Mouse (Mus musculus) kidney, embryonic 14.5 days (tissue): ENCODE data around the gene Camk2b. TPM values are rescaled to one million over a fixed set of nuclear protein-coding genes. Genes with fewer than 3 reads are reported as not detected.
A peak's percentile ranks its signal among the peaks of the same experiment; 100 is the strongest.

Experiments used
- ATAC-seq: fragments of 200-750 bp; cut with Nextera tagmentation; 2 replicates; pipeline ENCODE4 v1.8.0; 2017; ENCODE audit warnings: moderate number of reproducible peaks, mild to moderate bottlenecking, moderate TSS enrichment, moderate library complexity; ENCODE audit not compliant: low FRiP score, low TSS enrichment
- H3K27ac ChIP-seq: fragments of 300-500 bp; sonication (generic); 2 replicates; pipeline ENCODE4 v1.5.1; 2014; ENCODE audit warnings: low read depth, mild to moderate bottlenecking, low read length, moderate library complexity, mixed read lengths
- H3K27me3 ChIP-seq: fragments of 300-500 bp; sonication (generic); 2 replicates; pipeline ENCODE4 v1.6.1; 2014; ENCODE audit warnings: mild to moderate bottlenecking, low read length; ENCODE audit not compliant: control insufficient read depth, insufficient read depth
- H3K36me3 ChIP-seq: fragments of 300-500 bp; sonication (generic); 2 replicates; pipeline ENCODE4 v1.6.1; 2014; ENCODE audit warnings: low read length, mixed read lengths; ENCODE audit not compliant: control insufficient read depth, insufficient read depth
- H3K4me1 ChIP-seq: fragments of 300-500 bp; sonication (generic); 2 replicates; pipeline ENCODE4 v1.6.1; 2014; ENCODE audit warnings: low read length, mixed read lengths; ENCODE audit not compliant: control insufficient read depth, insufficient read depth
- H3K4me2 ChIP-seq: fragments of 300-500 bp; sonication (generic); replicated peaks from 2 replicates; pipeline ENCODE4 v1.6.1; 2014; ENCODE audit warnings: low read depth, mild to moderate bottlenecking, low read length
- H3K4me3 ChIP-seq: fragments of 300-500 bp; sonication (generic); 2 replicates; pipeline ENCODE4 v1.5.1; 2014; ENCODE audit warnings: mild to moderate bottlenecking, low read length
- H3K9ac ChIP-seq: fragments of 300-500 bp; sonication (generic); 2 replicates; pipeline ENCODE4 v1.6.1; 2014; ENCODE audit warnings: low read depth, mild to moderate bottlenecking, low read length, moderate library complexity
- H3K9me3 ChIP-seq: fragments of 300-500 bp; sonication (generic); 2 replicates; pipeline ENCODE4 v1.6.1; 2016; ENCODE audit warnings: low read length; ENCODE audit not compliant: control insufficient read depth
- WGBS: fragments of 180-500 bp; shearing (Covaris S2); extraction: QIAGEN DNeasy Blood & Tissue Kit; methylation state at CpG from one replicate; pipeline ENCODE4 v1.1.7; 2014; 5-methylcytosine and 5-hydroxymethylcytosine counted together
- polyA plus RNA-seq: library from polyadenylated mRNA; unstranded; fragments of >200 nt; fragmentation: Nextera tagmentation; extraction: Ambion mirVana; gene quantifications from 2 replicates; pipeline ENCODE4 v1.2.1, GENCODE M21; 2014

Gene Camk2b
- polyA plus RNA-seq, 1 experiment from 2014 or later: 4.4 TPM

- Histone ChIP-seq H3K36me3 (no peaks in the 10 kb centered on the region), H3K9me3 (no peaks in the 10 kb centered on the region), H3K4me2 (no peak overlapping the region), H3K4me3 (no peak overlapping the region), H3K27me3 (no peaks in the 10 kb centered on the region; the same call in 1 of the 2 replicates), H3K4me1 (no peaks in the 10 kb centered on the region), H3K27ac (no peak overlapping the region), H3K9ac (no peak overlapping the region)
- 88% methylated on average over 16 of the region's 16 CpGs for WGBS
- ATAC-seq: no peak
Observed at GRCm38 (mm10) chr11:5989954-5990593, 76.1 kb downstream of the Camk2b start.

GRCm38 (mm10) chr11:5988126-5988525 is 78.0 kb downstream of the Camk2b start:
- Histone ChIP-seq H3K4me2 (no peak overlapping the region), H3K4me1 (no peaks in the 10 kb centered on the region), H3K9me3 (no peaks in the 10 kb centered on the region), H3K27ac (no peak overlapping the region), H3K27me3 (no peaks in the 10 kb centered on the region; the same call in 1 of the 2 replicates), H3K4me3 (no peak overlapping the region), H3K36me3 (no peaks in the 10 kb centered on the region), H3K9ac (no peak overlapping the region)
- WGBS: 77% methylated on average over 10 of the region's 10 CpGs
- ATAC-seq: no peak

- no peak overlapping the region for H3K4me3 ChIP-seq
- H3K9me3 ChIP-seq: no peaks in the 10 kb centered on the region
- H3K36me3 ChIP-seq: no peaks in the 10 kb centered on the region
- H3K4me1 ChIP-seq: no peaks in the 10 kb centered on the region
- H3K27ac ChIP-seq: no peak overlapping the region
- H3K9ac ChIP-seq: no peak overlapping the region
- no peak for ATAC-seq
- no peaks in the 10 kb centered on the region; the same call in 1 of the 2 replicates for H3K27me3 ChIP-seq
- H3K4me2 ChIP-seq: no peak overlapping the region
- WGBS: 94% methylated on average over 5 of the region's 5 CpGs
Observed at GRCm38 (mm10) chr11:5983629-5984028, 82.5 kb downstream of the Camk2b start.

GRCm38 (mm10) chr11:5981323-5981722 is 84.8 kb downstream of the Camk2b start:
- Histone ChIP-seq H3K27ac (no peak overlapping the region), H3K27me3 (no peaks in the 10 kb centered on the region; the same call in 1 of the 2 replicates), H3K9me3 (no peaks in the 10 kb centered on the region), H3K36me3 (no peaks in the 10 kb centered on the region), H3K9ac (no peak overlapping the region), H3K4me1 (peaks cover 4% of the 10 kb centered on the region; the same call in 1 of the 2 replicates), H3K4me3 (no peak overlapping the region), H3K4me2 (no peak overlapping the region)
- WGBS: 88% methylated on average over 7 of the region's 7 CpGs
- no peak for ATAC-seq

- H3K36me3 ChIP-seq: no peaks in the 10 kb centered on the region
- no peak overlapping the region for H3K27ac ChIP-seq
- no peak overlapping the region for H3K4me2 ChIP-seq
- H3K4me3 ChIP-seq: no peak overlapping the region
- no peak for ATAC-seq
- WGBS: 62% methylated on average over 8 of the region's 8 CpGs
- H3K27me3 ChIP-seq: no peaks in the 10 kb centered on the region; the same call in 1 of the 2 replicates
- peaks cover 10% of the 10 kb centered on the region; the same call in 1 of the 2 replicates for H3K4me1 ChIP-seq
- no peak overlapping the region for H3K9ac ChIP-seq
- H3K9me3 ChIP-seq: no peaks in the 10 kb centered on the region
Observed at GRCm38 (mm10) chr11:5980561-5980960, 85.6 kb downstream of the Camk2b start.

- no peak for ATAC-seq
Observed at GRCm38 (mm10) chr11:5980108-5980507, 86.1 kb downstream of the Camk2b start.

GRCm38 (mm10) chr11:5979088-5979487 is 87.1 kb downstream of the Camk2b start:
- ATAC-seq: no peak
- 73% methylated on average over 7 of the region's 7 CpGs for WGBS
- H3K36me3 ChIP-seq: no peaks in the 10 kb centered on the region
- no peak overlapping the region for H3K9ac ChIP-seq
- H3K27ac ChIP-seq: no peak overlapping the region
- H3K4me1 ChIP-seq: peaks cover 10% of the 10 kb centered on the region; the same call in 1 of the 2 replicates
- H3K9me3 ChIP-seq: no peaks in the 10 kb centered on the region
- no peaks in the 10 kb centered on the region for H3K27me3 ChIP-seq
- H3K4me2 ChIP-seq: no peak overlapping the region
- no peak overlapping the region for H3K4me3 ChIP-seq

More at GRCm38 (mm10) chr11:5980108-5980507, 86.1 kb downstream of the Camk2b start:
- Histone ChIP-seq H3K9ac (no peak overlapping the region), H3K9me3 (no peaks in the 10 kb centered on the region), H3K4me3 (no peak overlapping the region), H3K36me3 (no peaks in the 10 kb centered on the region), H3K27me3 (no peaks in the 10 kb centered on the region; the same call in 1 of the 2 replicates), H3K4me2 (no peak overlapping the region), H3K4me1 (peaks cover 10% of the 10 kb centered on the region; the same call in 1 of the 2 replicates), H3K27ac (no peak overlapping the region)
- WGBS: 91% methylated on average over 2 of the region's 2 CpGs

GRCm38 (mm10) chr11:5976106-5976505 is 90.1 kb downstream of the Camk2b start:
- Histone ChIP-seq H3K27me3 (no peaks in the 10 kb centered on the region), H3K9ac (0 out of 2 replicates have a peak overlapping the region, but pooled peaks have one; percentile 4), H3K36me3 (no peaks in the 10 kb centered on the region), H3K9me3 (no peaks in the 10 kb centered on the region), H3K4me1 (peaks cover 16% of the 10 kb centered on the region; the same call in 1 of the 2 replicates), H3K27ac (no peak overlapping the region), H3K4me2 (no peak overlapping the region), H3K4me3 (no peak overlapping the region)
- WGBS: 15% methylated on average over 9 of the region's 9 CpGs
- peak; percentile 81 for ATAC-seq

GRCm38 (mm10) chr11:5975068-5975467 is 91.1 kb downstream of the Camk2b start:
- Histone ChIP-seq H3K27ac (no peak overlapping the region), H3K4me2 (no peak overlapping the region), H3K27me3 (no peaks in the 10 kb centered on the region), H3K4me3 (no peak overlapping the region), H3K36me3 (no peaks in the 10 kb centered on the region; the same call in 1 of the 2 replicates), H3K4me1 (peaks cover 16% of the 10 kb centered on the region; the same call in 1 of the 2 replicates), H3K9ac (no peak overlapping the region), H3K9me3 (no peaks in the 10 kb centered on the region)
- no peak for ATAC-seq
- 78% methylated on average over 2 of the region's 2 CpGs for WGBS
